Mouse (Mus musculus) stomach, postnatal 0 days (tissue): ENCODE results near the gene Kcnn4.

Experiments used
- CTCF ChIP-seq: IDR thresholded peaks from 2 replicates; pipeline ENCODE4 v1.5.1; 2016; ENCODE audit warnings: antibody characterized with exemption, low read depth, mild to moderate bottlenecking, moderate library complexity
- EP300 ChIP-seq: optimal IDR thresholded peaks from 2 replicates; pipeline ENCODE3; 2016; ENCODE audit warnings: antibody characterized with exemption

GRCm38 (mm10) chr7:24405649-24406048, 35.6 kb downstream of the Kcnn4 start:
- TF ChIP-seq EP300 = no peak
- TF ChIP-seq CTCF = no peak
